Mouse (Mus musculus) activated CD4-positive, CD25-positive, alpha-beta regulatory T cell, adult 4 months (primary cell): Measurements from ENCODE around the gene Trim40. TPM values are rescaled to one million over a fixed set of nuclear protein-coding genes. Genes with fewer than 3 reads are reported as not detected.

Experiments used
- ATAC-seq: one replicate; pipeline ENCODE4 v1.8.0; 2017
- polyA plus RNA-seq, 2 experiments: library from polyadenylated mRNA; unstranded; fragments of 100-300 nt; shearing (Covaris generic); gene quantifications; one replicate each; pipeline ENCODE4 v1.2.1; 2017

Trim40 gene
- not detected for polyA plus RNA-seq

DNA sequence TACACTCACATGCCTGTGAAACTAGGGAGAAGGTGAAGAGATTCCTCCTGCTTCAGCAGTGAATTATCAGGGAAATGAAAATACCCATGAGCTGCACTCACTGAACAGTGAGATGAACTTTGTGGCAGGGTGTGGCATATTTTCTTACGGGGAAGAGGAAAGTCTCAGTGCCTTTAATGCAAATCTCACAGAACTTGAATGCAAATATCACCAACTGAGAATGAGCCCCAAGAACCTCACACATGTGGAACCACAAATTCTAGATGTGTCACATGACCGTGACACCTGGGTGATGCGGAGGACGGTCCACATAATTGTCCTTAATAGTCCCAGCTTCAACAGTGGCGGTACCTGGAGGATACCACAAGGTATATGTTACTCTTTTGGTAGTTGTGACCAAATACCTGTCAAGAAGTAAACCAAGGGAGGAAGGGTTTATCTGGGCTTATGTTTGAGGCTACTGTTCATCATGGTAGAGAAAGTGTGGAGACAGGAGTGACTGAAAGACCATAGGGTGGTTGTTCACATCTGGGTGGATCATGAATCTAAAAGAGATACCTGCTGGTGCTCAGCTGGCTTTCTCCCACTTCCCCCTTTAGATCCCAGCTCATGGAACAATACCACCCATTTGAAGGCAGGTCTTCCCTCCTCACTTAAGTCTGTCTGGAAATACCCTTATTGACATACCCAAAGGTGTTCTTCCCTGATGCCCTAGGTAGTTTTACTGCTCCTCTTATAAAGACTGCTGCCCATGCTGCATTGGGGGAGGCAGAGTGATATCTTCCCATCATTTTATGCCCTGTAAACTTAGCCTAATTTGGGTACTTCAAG lies at the start of gene Trim40:
TSS of gene Trim40 (minus strand) at position 51 of the 831 bp plus-strand sequence.
- ATAC-seq, result no peak

DNA sequence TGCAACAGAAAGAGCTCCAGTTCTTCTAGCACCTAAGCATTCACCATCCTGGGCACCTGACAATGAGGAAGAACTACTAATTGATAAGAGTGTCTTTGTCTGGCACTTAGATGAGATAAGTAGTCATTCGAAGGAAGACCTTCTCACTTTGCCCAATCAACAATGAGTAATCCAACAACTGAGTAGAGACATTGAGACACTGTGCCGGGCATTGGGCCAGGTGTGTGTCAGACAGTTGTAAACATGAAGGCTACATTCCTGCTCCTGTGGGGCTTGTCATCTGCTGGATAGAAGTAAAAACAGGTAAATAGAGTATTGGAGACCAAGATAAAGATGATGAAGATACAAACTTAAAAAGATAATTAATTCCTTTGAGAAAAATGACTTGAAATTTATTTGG lies 48.1 kb upstream of the Trim40 start:
- no peak for ATAC-seq

DNA sequence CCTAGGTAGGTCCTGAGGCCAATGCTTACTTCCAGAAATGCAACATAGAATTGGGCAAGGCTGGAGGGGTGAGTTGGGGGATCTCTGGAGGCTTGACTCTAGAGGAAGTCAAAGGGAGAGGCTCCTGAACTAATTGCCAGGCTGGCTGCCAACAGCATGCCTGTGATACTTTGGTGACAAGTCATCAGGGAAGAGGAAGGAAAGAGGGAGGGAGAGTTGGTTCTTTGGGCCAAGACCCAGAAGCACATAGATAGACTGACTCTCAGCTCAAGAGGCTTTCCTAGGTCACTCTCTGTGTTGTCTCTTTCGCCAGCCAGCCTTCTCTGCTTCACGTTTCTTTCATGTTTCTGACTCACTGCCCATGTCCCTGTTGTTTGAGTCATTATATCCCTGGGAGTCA lies 41.9 kb upstream of the Trim40 start:
- no peak for ATAC-seq

DNA sequence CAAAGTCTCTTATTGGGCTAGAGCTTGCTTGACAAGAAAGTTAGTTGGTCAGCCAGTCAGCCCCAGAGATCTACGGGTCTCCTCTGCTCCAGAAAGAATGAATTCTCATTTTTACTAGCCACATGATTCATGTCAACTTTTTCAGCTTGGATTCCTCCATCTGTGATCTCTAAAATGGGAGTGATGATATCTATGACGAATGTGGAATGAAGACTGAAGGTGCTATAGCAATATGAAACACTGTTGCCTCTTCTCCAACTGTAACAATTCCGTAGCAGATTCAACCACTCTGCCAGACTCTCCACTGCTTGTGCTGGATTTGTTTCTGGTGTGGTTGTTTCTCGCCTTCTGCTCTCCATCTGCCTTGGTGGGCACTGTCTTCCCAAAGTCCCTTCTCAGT lies 41.2 kb upstream of the Trim40 start:
- no peak for ATAC-seq

DNA sequence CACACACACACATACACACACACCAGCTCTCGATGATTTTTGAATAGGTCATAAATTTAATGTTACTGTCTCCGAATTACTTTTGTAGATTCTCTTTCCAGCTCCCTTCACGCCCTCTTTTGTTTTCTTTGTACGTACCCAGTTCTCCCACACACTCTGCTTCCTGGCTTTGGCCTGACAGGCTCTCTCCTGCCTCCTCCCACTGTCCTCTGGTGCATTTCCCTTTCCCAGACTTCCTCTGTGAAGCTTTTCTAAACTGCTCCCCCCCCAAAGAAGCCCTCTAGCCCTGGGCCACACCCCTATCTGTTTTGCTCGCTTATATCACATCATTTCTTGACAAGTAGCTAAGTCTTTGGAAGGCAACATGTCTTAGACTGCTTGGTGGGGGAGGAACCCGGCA lies 40.3 kb upstream of the Trim40 start:
- ATAC-seq, result no peak

DNA sequence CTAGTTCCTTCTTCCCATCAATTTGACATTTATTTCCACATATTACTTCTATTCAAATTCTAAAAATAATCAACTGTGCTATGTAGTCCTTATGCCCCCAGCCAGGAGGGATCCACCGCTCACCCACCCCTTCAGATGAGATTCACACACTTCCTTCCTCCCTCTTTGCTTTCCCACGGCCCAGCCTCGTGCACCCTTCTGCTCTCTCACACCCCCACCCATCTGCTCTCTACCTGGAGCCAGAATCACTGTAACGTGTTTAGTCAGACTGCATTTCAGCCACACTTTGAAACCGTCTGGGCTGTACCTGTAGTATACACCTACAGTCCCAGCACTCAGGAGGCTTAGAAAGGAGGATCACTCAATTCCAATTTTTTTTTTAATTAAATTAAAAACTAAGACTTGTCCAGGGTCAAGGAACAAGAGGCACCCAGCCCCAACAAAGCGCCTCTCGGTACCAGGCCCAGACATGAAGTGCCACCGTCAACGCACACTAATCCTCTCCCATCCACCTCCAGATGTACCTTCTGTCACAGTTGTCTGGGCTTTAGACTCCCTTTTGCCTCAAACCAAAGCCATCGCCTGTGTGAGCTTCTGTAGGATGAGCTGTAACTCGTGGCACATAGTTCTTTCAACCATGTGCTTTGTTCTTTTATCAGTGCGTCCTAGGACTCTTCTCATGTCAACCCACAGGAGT lies 39.5 kb upstream of the Trim40 start:
- no peak for ATAC-seq

DNA sequence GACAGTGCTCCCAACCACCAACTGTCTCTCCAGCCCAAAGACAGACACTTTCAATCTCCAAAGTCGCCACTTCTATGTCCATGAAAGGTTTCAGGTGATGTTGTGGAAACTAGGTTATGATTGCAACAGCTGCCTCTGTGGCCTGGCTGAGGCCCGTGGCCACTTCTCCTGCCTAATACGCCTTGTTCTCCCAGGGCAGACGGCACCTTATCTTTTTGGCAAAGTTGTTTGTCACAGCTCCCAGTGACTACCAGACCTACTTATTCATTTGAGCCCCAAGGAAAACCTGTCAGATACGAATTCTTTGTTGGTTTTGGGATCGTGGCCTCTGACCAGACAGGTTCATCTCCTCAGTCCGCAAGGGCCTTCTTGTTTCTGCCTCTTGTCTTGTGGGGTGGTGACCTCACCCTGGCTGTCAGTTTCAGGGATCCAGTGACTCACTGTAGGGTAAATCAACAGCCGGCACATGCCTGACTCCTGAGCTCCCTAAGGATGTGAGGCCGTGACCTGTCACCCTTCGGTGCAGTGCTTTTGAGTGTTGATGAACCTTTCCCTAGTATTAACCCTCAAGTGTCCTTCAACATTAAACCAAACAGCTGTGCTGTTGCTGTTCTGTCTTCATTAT lies 37.7 kb upstream of the Trim40 start:
- ATAC-seq, result no peak

DNA sequence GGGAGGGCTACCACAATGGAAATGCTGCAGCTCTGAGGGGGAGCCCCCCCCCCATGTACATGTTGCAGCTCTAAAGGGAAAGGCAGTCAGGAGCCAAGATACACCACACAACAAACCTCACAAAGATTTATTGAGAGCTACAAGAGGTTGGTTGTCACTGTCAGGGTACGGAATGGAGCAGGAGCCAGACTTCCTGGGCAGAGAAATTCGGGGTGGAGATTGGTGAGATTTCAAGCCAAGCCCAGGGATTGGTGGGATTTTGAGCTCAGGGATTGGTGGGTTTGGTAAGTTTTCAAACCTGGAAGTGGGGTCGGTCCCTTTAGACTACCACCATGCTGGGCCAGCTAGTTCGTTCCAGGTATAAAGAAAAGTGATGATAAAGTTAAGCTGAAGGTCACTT lies 33.6 kb upstream of the Trim40 start:
- no peak for ATAC-seq

DNA sequence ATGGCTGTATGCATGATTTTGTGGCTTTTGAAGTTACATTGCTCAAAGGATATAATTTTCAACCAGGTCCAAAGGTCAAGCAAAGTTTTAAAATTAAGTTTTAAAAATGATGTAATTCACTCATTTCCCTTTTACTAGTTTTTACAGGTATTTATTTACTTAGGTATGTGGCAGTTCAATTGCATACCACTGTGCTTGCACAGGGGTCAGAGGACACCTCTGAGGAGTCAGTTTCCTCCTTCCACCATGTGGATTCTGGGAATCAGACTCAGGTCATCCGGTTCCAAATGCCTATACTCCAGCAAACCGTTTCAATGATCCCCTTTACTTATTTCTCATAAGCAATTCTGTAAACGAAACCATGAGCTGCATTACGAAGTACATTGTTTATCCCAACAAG lies 32.8 kb upstream of the Trim40 start:
- no peak for ATAC-seq

DNA sequence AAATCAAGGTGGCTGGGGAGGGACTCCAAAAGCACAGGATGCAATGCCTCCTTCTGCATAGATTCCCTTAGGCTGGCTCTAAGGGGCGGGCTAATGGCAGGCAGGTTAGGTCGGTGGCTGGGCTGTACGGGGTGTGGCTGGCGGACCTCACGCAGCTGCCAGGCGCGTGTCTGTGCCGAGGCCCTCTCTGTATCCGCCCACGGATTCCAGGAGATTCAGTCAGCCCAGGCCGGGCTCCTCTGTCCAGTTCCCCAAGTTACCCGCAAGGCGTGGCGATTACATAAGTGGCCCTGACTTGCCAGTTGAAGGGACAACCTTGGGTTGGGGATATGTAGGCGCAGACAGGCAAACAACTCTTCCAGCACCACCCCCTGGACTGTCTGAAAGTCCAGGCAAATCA lies 30.3 kb upstream of the Trim40 start:
- no peak for ATAC-seq

DNA sequence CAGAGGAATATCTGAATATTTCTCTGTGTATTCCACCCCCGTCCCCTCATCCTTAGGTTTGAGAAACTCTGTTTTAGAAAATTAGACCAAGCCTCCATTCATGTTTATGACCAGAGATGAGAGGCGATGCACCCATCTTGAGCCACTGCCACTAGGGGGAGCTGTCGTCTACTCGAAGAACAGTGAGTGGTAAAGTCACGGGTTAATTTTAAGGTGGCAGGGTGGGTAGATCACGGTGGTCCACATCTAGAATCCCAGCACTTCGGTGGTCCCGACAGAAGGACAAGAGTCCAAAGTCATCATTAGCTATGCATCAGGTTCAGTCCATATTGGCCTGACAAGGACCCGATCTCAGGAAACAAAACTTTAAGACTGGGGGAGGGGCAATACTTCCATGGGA lies 25.2 kb upstream of the Trim40 start:
- no peak for ATAC-seq

DNA sequence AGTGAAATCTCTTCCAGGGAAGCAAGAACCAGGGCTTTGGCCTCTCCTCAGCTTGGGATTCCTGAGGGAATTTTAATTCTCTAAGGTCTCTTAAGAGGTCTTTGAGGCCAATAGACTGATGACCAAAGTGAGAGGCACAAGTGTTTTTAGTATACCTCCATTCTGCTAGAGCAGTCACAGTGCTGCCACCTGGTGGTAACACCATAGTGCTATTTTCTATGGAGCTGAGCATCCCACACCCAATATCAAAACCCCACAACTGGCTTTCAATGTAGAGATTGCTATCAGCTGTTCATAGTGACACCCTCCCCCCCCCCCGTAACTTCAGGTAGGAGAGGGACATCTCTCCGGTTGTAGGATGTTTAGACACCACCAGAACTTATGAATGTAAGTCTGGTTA lies 24.2 kb upstream of the Trim40 start:
- peak; percentile 63 for ATAC-seq

DNA sequence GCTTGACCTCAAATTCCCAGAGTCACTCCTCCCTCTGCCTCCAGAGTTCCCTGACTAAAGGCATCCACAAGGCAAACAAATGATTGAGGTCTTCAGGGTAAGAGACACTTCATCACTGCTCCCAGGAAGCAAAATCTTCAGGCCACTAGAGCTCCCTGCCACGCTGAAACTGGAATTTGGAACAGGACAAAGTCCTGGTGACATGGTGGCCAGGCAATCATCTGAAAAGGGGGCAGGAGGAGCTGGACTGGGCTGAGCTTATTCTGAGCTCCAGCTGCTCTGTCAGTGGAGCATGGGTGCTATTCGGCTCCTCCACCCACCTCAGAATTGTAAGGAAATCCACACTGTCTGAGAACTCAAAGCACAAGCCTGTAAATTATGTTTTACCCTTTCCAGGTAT lies 22.1 kb upstream of the Trim40 start:
- no peak for ATAC-seq

DNA sequence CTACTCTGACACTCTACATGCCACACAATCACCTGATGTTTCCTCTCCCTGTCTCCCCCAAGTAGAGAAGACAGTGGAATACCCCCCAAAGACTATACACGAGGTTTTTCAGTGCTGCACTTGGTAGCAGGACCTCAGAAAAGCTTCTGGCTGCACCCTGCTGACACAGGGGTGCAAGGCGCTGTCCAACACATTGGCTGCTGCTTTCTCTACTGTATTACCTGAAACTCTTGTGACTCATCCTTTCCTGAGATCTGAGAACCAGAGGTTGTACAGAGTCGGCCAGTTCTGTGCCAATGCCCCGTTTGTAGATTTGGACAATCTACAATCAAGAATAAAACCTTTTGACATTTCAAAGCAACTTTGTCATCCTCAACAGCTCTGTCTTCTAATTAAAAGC lies 19.9 kb upstream of the Trim40 start:
- ATAC-seq, result no peak

DNA sequence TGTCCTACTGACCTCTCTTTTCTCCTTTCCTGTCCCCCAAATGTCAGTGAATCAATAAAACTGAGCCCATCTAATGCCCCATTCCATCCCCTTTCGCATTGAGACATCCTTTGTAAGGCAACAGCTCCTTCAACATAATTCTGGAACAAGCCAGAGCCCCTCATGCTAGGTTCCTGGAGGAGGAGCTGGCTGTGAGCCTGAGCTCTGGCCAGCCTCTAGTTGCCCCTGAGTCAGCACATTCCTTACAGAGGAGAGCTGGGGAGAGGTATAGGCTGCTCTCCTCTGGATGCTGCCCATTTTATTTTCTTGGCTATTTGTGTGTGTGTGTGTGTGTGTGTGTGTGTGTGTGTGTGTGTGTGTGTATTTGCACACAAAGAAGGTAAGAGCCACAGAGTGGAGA lies 18.3 kb upstream of the Trim40 start:
- ATAC-seq, result no peak

DNA sequence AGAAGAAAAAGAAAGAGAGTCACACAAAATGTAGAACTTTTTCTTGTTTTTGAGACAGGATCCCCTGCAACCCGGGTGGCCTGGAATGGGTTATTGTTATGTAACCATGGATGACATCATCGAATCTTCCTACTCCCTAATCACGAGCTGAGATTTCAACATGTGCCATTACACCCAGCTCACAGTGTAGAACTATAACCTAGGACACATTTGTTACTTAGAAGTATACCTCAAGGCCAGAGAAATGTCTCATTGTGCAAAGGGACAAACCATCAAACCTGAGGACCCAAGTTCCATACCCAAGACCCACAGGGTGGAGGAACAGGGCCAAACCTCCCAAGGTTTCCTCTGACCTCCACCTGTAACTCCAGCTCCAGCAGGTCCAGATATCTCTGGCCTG lies 13.7 kb upstream of the Trim40 start:
- ATAC-seq, result no peak

DNA sequence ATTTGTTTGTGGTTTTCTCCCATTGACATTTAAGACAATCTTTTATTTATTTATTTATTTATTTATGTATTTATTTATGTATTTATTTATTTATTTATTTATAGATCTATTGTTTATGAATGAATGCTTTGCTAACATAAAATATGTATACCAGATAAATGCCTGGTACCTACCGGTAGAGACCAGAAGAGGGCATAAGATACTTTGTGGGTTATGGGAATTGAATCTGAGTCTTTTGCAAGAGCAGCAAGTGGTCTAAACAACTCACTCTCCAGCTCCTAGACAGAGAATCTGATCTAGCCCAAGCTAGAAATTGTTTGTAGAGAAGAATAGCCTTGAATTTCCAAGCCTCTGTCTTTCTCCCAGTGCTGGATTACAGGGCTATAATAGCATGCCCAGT lies 10.8 kb upstream of the Trim40 start:
- ATAC-seq, result no peak

DNA sequence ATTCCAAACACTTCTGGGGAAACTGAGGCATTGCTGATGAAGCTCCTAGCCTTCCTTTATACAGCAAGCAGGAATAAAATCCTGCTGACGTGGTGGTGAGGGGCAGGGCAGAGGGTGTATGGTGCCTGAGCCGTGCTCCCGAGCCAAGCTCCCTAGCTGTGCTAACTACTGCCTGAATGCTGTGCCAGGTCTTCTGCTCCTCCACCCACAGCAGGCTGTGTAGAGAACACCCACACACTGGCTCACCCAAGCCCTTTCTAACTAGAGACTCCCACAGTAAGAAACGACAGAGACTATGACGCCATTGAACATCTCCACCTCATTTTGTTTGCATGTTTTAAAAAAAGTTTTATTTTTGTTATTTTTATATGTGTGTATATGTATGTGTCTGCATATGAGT lies 10.1 kb upstream of the Trim40 start:
- ATAC-seq, result no peak

DNA sequence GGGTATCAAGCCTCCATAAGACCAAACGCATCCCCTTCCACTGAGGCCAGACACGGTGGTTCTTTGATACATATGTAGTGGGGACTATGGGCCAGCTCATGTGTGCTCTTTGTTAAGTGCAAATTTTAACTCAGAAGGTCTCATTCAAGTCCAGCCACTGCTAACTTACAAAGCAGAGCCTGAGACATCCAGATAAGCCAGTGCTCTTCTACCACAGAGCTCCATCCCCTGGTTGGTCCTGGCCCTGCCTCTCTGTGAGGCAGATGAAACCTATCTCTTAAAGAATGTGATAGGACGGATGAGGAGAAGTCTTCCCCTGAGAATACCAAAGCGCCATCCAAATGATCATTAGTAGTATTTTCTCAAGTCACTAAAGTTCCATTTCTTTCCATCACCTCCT lies 9.5 kb upstream of the Trim40 start:
- no peak for ATAC-seq

DNA sequence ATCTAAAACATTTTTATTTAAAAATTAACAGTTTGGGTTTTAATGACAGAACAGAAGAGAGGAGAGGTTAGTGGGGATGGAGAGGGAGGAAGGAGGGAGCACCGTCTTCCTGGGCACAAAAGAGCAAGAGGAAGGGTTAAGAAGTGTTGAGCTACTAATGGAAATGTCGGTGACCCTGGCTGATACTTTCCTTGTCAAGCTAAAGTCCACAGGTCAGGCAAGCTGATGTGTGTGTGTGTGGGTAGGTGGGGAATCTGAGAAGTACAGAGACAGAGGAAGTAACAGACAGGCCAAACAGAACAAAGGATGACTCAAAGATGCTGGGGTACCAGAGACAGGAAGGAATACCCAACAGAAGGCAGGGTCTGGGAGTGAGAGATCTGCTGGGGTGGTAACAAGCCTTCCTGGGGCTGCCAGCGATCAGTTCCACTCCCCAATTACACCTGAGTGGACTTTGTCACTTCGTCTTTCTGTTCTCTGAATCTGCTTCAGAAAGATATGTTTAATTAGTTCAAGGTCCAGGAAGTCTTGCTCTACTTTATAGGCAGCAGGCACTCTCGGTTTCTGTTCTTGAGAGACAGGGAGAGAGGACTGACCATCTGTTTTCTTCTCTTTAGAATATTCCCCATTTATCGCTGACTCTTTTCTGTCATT lies 7.8 kb upstream of the Trim40 start, which contains the start of gene Trim31:
TSS of gene Trim31 (plus strand) at position 567 of the 654 bp plus-strand sequence.
- no peak for ATAC-seq

DNA sequence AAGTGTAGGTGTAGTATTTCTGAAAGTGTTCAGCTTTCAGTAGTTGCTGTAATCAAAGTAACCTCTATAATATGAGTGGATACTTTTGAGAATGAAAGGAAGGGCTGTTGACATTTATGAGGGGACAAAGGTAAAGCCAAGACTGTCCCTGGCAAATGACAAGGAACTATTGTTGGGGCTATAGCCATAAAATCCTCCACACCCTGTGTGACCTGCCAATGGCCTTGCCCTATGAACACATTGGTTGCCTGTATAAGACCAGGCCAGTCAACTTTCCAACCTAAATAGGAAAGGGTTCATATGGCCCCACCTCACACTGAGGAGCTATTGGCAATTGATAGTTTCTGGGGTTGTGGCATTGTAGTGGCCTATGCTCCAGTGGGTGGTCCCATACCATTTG lies 7.1 kb upstream of the Trim40 start:
- no peak for ATAC-seq

DNA sequence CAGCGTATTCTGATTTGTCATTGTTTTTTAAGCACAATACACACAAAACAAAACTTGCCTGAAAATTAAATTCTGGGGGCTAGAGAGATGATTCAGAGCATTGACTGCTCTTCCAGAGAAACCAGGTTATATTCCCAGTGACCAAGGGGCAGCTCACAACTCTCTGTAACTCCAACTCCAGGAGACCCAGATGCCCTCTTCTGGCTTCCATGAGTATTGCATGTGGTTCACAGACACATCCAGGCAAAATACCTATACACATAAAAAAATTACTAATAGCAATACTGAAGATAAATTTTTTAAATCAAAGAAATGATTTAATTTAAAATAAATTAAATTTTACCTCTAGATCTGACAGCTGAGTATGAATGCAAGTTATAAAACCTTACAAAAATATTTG lies 6.7 kb upstream of the Trim40 start:
- no peak for ATAC-seq

DNA sequence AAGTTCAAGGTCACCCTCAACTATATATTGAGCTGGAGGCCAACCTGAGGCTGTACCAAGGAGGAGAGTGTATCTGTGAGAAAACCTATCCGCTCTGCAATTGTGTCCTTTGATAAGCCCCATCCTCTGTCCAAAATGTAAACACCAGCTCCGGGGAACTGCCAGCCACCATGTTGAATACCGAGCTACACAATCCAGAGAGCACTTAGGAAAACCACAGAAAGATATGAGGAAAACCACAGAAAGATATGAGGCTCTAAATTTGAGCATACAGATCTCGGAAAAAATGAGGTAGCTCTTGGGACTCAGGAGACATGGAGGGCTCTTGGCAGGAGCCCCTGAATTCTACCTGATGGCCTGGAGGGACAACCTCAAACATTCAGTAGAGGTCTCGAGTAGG lies 3.5 kb upstream of the Trim40 start:
- no peak for ATAC-seq
